Mouse (Mus musculus) adipocyte (in vitro differentiated cells): ENCODE measurements around the gene Mmp28.
A peak's percentile ranks its signal among the peaks of the same experiment; 100 is the strongest.

Experiments
- DNase-seq: peaks from one replicate; pipeline ENCODE4 v3.0.0-alpha.2; 2016; ENCODE audit warnings: low spot score

Mmp28 gene

GRCm38 (mm10) chr11:83408242-83408641 lies 54.6 kb downstream of the Mmp28 start:
- DNase-seq: no peak

GRCm38 (mm10) chr11:83406391-83406790 lies 56.5 kb downstream of the Mmp28 start:
- no peak for DNase-seq

- no peak for DNase-seq
Observed at GRCm38 (mm10) chr11:83403787-83404186, 59.1 kb downstream of the Mmp28 start.

- no peak for DNase-seq
Observed at GRCm38 (mm10) chr11:83398724-83399123, 64.1 kb downstream of the Mmp28 start.

GRCm38 (mm10) chr11:83397626-83398025 lies 65.2 kb downstream of the Mmp28 start:
- DNase-seq: peak; percentile 75

GRCm38 (mm10) chr11:83394802-83395439 lies 68.0 kb downstream of the Mmp28 start:
- DNase-seq: no peak

- DNase-seq: no peak
Observed at GRCm38 (mm10) chr11:83393062-83393461, 69.8 kb downstream of the Mmp28 start.
